Mouse (Mus musculus): ENCODE data around the gene Zp3. TPM values are rescaled to one million over a fixed set of nuclear protein-coding genes. Genes with fewer than 3 reads are reported as not detected.

Zp3 gene
- polyA plus RNA-seq, 1 experiment from 2014 or later: not detected

- under 1% methylated on average over 63 of the region's 64 CpGs for WGBS
- no peaks in the 10 kb centered on the region for H3K9me3 ChIP-seq
Observed at GRCm38 (mm10) chr5:135962492-135963279, 17.2 kb upstream of the Zp3 start.

GRCm38 (mm10) chr5:135963280-135963627 lies 16.6 kb upstream of the Zp3 start:
- 5% methylated on average over 6 of the region's 6 CpGs for WGBS

More at GRCm38 (mm10) chr5:135962492-135963279, 17.2 kb upstream of the Zp3 start:
- Histone ChIP-seq H3K4me3 (replicated peaks) (peak overlapping the region; percentile 58), H3K27ac (peak overlapping the region; percentile 97), H3K9ac (replicated peaks) (peak overlapping the region; percentile 86), H3K36me3 (no peaks in the 10 kb centered on the region), H3K4me1 (replicated peaks) (peaks cover 20% of the 10 kb centered on the region), H3K27me3 (peaks cover 9% of the 10 kb centered on the region; the same call in 1 of the 2 replicates), H3K4me2 (peak overlapping the region; percentile 94)
- peak; percentile 98 for ATAC-seq (ENCODE audit: insufficient number of reproducible peaks, insufficient read depth, low FRiP score, low TSS enrichment, low read depth)

GRCm38 (mm10) chr5:135965501-135965930 lies 14.4 kb upstream of the Zp3 start:
- Histone ChIP-seq H3K4me3 (replicated peaks) (peak overlapping the region; percentile 28), H3K4me1 (replicated peaks) (peaks cover 20% of the 10 kb centered on the region), H3K4me2 (peak overlapping the region; percentile 57), H3K36me3 (no peaks in the 10 kb centered on the region), H3K9ac (replicated peaks) (no peak overlapping the region; the same call in 1 of the 2 replicates), H3K27me3 (peaks cover 9% of the 10 kb centered on the region; the same call in 1 of the 2 replicates), H3K27ac (0 out of 2 replicates have a peak overlapping the region, but pooled peaks have one; percentile 4), H3K9me3 (no peaks in the 10 kb centered on the region)
- no peak for ATAC-seq (ENCODE audit: insufficient number of reproducible peaks, insufficient read depth, low FRiP score, low TSS enrichment, low read depth)
- WGBS: 11% methylated on average over 24 of the region's 24 CpGs

More at GRCm38 (mm10) chr5:135963280-135963627, 16.6 kb upstream of the Zp3 start:
- H3K4me1 ChIP-seq (replicated peaks): peaks cover 20% of the 10 kb centered on the region
- peak overlapping the region; percentile 58 for H3K4me3 ChIP-seq (replicated peaks)
- peak overlapping the region; percentile 86 for H3K9ac ChIP-seq (replicated peaks)
- peak overlapping the region; percentile 97 for H3K27ac ChIP-seq
- peak overlapping the region; percentile 94 for H3K4me2 ChIP-seq
- peaks cover 9% of the 10 kb centered on the region; the same call in 1 of the 2 replicates for H3K27me3 ChIP-seq
- no peaks in the 10 kb centered on the region for H3K36me3 ChIP-seq
- H3K9me3 ChIP-seq: no peaks in the 10 kb centered on the region
- no peak for ATAC-seq (ENCODE audit: insufficient number of reproducible peaks, insufficient read depth, low FRiP score, low TSS enrichment, low read depth)

- no peak for ATAC-seq (ENCODE audit: insufficient number of reproducible peaks, insufficient read depth, low FRiP score, low TSS enrichment, low read depth)
- peaks cover 14% of the 10 kb centered on the region for H3K4me1 ChIP-seq (replicated peaks)
- no peaks in the 10 kb centered on the region for H3K36me3 ChIP-seq
- no peak overlapping the region for H3K27ac ChIP-seq
- H3K27me3 ChIP-seq: peaks cover 9% of the 10 kb centered on the region; the same call in 1 of the 2 replicates
- H3K9ac ChIP-seq (replicated peaks): no peak overlapping the region
- H3K9me3 ChIP-seq: no peaks in the 10 kb centered on the region
- WGBS: 70% methylated on average over 9 of the region's 9 CpGs
- H3K4me2 ChIP-seq: no peak overlapping the region
- no peak overlapping the region for H3K4me3 ChIP-seq (replicated peaks)
Observed at GRCm38 (mm10) chr5:135966866-135967265, 13.0 kb upstream of the Zp3 start.

- H3K4me1 ChIP-seq (replicated peaks): peaks cover 7% of the 10 kb centered on the region
- H3K27ac ChIP-seq: no peak overlapping the region
- no peak overlapping the region for H3K4me3 ChIP-seq (replicated peaks)
- no peak overlapping the region for H3K4me2 ChIP-seq
- ATAC-seq (ENCODE audit: insufficient number of reproducible peaks, insufficient read depth, low FRiP score, low TSS enrichment, low read depth): no peak
- no peaks in the 10 kb centered on the region for H3K9me3 ChIP-seq
- H3K27me3 ChIP-seq: peaks cover 9% of the 10 kb centered on the region; the same call in 1 of the 2 replicates
- WGBS: 63% methylated on average over 1 of the region's 1 CpGs
- no peaks in the 10 kb centered on the region for H3K36me3 ChIP-seq
- H3K9ac ChIP-seq (replicated peaks): no peak overlapping the region
Observed at GRCm38 (mm10) chr5:135968781-135969180, 11.1 kb upstream of the Zp3 start.

GRCm38 (mm10) chr5:135970247-135970646 lies 9.7 kb upstream of the Zp3 start:
- H3K9ac ChIP-seq (replicated peaks): no peak overlapping the region
- H3K9me3 ChIP-seq: no peaks in the 10 kb centered on the region
- ATAC-seq (ENCODE audit: insufficient number of reproducible peaks, insufficient read depth, low FRiP score, low TSS enrichment, low read depth): no peak
- no peak overlapping the region for H3K4me2 ChIP-seq
- no peak overlapping the region for H3K4me3 ChIP-seq (replicated peaks)
- H3K4me1 ChIP-seq (replicated peaks): peaks cover 6% of the 10 kb centered on the region
- 76% methylated on average over 6 of the region's 6 CpGs for WGBS
- H3K27me3 ChIP-seq: peaks cover 8% of the 10 kb centered on the region; the same call in 1 of the 2 replicates
- no peak overlapping the region for H3K27ac ChIP-seq
- no peaks in the 10 kb centered on the region for H3K36me3 ChIP-seq

- Histone ChIP-seq H3K9ac (replicated peaks) (no peak overlapping the region), H3K27ac (no peak overlapping the region), H3K9me3 (no peaks in the 10 kb centered on the region), H3K36me3 (no peaks in the 10 kb centered on the region), H3K4me1 (replicated peaks) (no peaks in the 10 kb centered on the region; the same call in 1 of the 2 replicates), H3K27me3 (no peaks in the 10 kb centered on the region), H3K4me3 (replicated peaks) (no peak overlapping the region), H3K4me2 (no peak overlapping the region)
- ATAC-seq (ENCODE audit: insufficient number of reproducible peaks, insufficient read depth, low FRiP score, low TSS enrichment, low read depth): no peak
- 91% methylated on average over 7 of the region's 7 CpGs for WGBS
Observed at GRCm38 (mm10) chr5:135971876-135972275, 8.0 kb upstream of the Zp3 start.

- 9% methylated on average over 9 of the region's 9 CpGs for WGBS
- Histone ChIP-seq H3K9me3 (no peaks in the 10 kb centered on the region), H3K4me3 (replicated peaks) (peak within 1 kb of the TSS; percentile 30), H3K27me3 (no peaks in the 10 kb centered on the region), H3K9ac (replicated peaks) (peak within 1 kb of the TSS; percentile 50; the same call in 1 of the 2 replicates), H3K4me1 (replicated peaks) (no peaks in the 10 kb centered on the region; the same call in 1 of the 2 replicates), H3K36me3 (no peaks in the 10 kb centered on the region), H3K4me2 (peak within 1 kb of the TSS; percentile 46), H3K27ac (0 out of 2 replicates have a peak within 1 kb of the TSS, but pooled peaks have one; percentile 35)
- ATAC-seq (ENCODE audit: insufficient number of reproducible peaks, insufficient read depth, low FRiP score, low TSS enrichment, low read depth): no peak
Observed at GRCm38 (mm10) chr5:135974365-135974764, 5.5 kb upstream of the Zp3 start, which contains the start of gene Ssc4d. Gene Ssc4d (minus strand): TSS chr5:135974531.

- H3K4me3 ChIP-seq (replicated peaks): no peak overlapping the region
- H3K4me1 ChIP-seq (replicated peaks): no peaks in the 10 kb centered on the region; the same call in 1 of the 2 replicates
- no peaks in the 10 kb centered on the region for H3K9me3 ChIP-seq
- H3K27me3 ChIP-seq: no peaks in the 10 kb centered on the region
- no peak for ATAC-seq (ENCODE audit: insufficient number of reproducible peaks, insufficient read depth, low FRiP score, low TSS enrichment, low read depth)
- H3K4me2 ChIP-seq: no peak overlapping the region
- 90% methylated on average over 8 of the region's 8 CpGs for whole genome bisulfite sequencing
- no peak overlapping the region for H3K27ac ChIP-seq
- H3K36me3 ChIP-seq: no peaks in the 10 kb centered on the region
- H3K9ac ChIP-seq (replicated peaks): no peak overlapping the region
Observed at GRCm38 (mm10) chr5:135975893-135976668, 3.8 kb upstream of the Zp3 start.

GRCm38 (mm10) chr5:135979381-135979780 lies 518 bp upstream of the Zp3 start:
- no peaks in the 10 kb centered on the region for H3K36me3 ChIP-seq
- H3K9me3 ChIP-seq: no peaks in the 10 kb centered on the region
- H3K27ac ChIP-seq: no peak overlapping the region
- H3K4me3 ChIP-seq (replicated peaks): no peak overlapping the region
- H3K4me2 ChIP-seq: no peak overlapping the region
- no peaks in the 10 kb centered on the region; the same call in 1 of the 2 replicates for H3K4me1 ChIP-seq (replicated peaks)
- H3K27me3 ChIP-seq: no peaks in the 10 kb centered on the region
- no peak for ATAC-seq (ENCODE audit: insufficient number of reproducible peaks, insufficient read depth, low FRiP score, low TSS enrichment, low read depth)
- WGBS: 76% methylated on average over 5 of the region's 5 CpGs
- H3K9ac ChIP-seq (replicated peaks): no peak overlapping the region

- H3K9me3 ChIP-seq: no peaks in the 10 kb centered on the region
- H3K4me2 ChIP-seq: no peak overlapping the region
- 38% methylated on average over 6 of the region's 6 CpGs for WGBS
- ATAC-seq (ENCODE audit: insufficient number of reproducible peaks, insufficient read depth, low FRiP score, low TSS enrichment, low read depth): no peak
- no peaks in the 10 kb centered on the region for H3K36me3 ChIP-seq
- no peak overlapping the region for H3K27ac ChIP-seq
- H3K4me1 ChIP-seq (replicated peaks): no peaks in the 10 kb centered on the region
- no peak overlapping the region for H3K9ac ChIP-seq (replicated peaks)
- H3K27me3 ChIP-seq: no peaks in the 10 kb centered on the region
- H3K4me3 ChIP-seq (replicated peaks): no peak overlapping the region
Observed at GRCm38 (mm10) chr5:135982398-135982797, 2.5 kb downstream of the Zp3 start.

Measured in limb, embryonic 12.5 days (tissue).